Mouse (Mus musculus): ENCODE measurements around the gene Gpc4. TPM values are rescaled to one million over a fixed set of nuclear protein-coding genes. Genes with fewer than 3 reads are reported as not detected.

Gpc4 gene
- total RNA-seq, 2 experiments from 2014 or later, result 20.8 to 23.0 TPM

GRCm38 (mm10) chrX:52152961-52153360 is 12.1 kb downstream of the Gpc4 start:
- intact Hi-C loops (cut with DNase I), result no loop called here
- no peak for DNase-seq (ENCODE audit: low spot score in 2 of 2)

- intact Hi-C loops (cut with DNase I), result no loop called here
- DNase-seq (ENCODE audit: low spot score in 2 of 2), result no peak
These were observed 13.5 kb downstream of the Gpc4 start for GRCm38 (mm10) chrX:52151555-52151954.

- DNase-seq (ENCODE audit: low spot score in 2 of 2), result no peak
- intact Hi-C loops (cut with DNase I), result no loop called here
These were observed 14.0 kb downstream of the Gpc4 start for GRCm38 (mm10) chrX:52151100-52151499.

- DNase-seq (ENCODE audit: low spot score in 2 of 2), result no peak
- intact Hi-C loops (cut with DNase I), result no loop called here
These were observed 19.5 kb downstream of the Gpc4 start for GRCm38 (mm10) chrX:52145563-52145962.

- intact Hi-C loops (cut with DNase I), result no loop called here
- DNase-seq (ENCODE audit: low spot score in 2 of 2), result no peak
These were observed 20.6 kb downstream of the Gpc4 start for GRCm38 (mm10) chrX:52144491-52144890.

GRCm38 (mm10) chrX:52140316-52140715 is 24.7 kb downstream of the Gpc4 start:
- intact Hi-C loops (cut with DNase I), result no loop called here

GRCm38 (mm10) chrX:52138461-52139075 is 26.5 kb downstream of the Gpc4 start:
- no peak for DNase-seq (ENCODE audit: low spot score in 2 of 2)
- intact Hi-C loops (cut with DNase I), result no loop called here

More at GRCm38 (mm10) chrX:52140316-52140715, 24.7 kb downstream of the Gpc4 start:
- DNase-seq (ENCODE audit: low spot score in 2 of 2), result no peak

- DNase-seq (ENCODE audit: low spot score in 2 of 2), result no peak
- intact Hi-C loops (cut with DNase I), result no loop called here
These were observed 27.0 kb downstream of the Gpc4 start for GRCm38 (mm10) chrX:52138033-52138432.

- DNase-seq (ENCODE audit: low spot score in 2 of 2), result no peak
- intact Hi-C loops (cut with DNase I), result no loop called here
These were observed 28.5 kb downstream of the Gpc4 start for GRCm38 (mm10) chrX:52136525-52136924.

- intact Hi-C loops (cut with DNase I), result no loop called here
- no peak for DNase-seq (ENCODE audit: low spot score in 2 of 2)
These were observed 35.4 kb downstream of the Gpc4 start for GRCm38 (mm10) chrX:52129604-52130003.

- intact Hi-C loops (cut with DNase I), result no loop called here
- no peak for DNase-seq (ENCODE audit: low spot score in 2 of 2)
These were observed 36.3 kb downstream of the Gpc4 start for GRCm38 (mm10) chrX:52128794-52129193.

GRCm38 (mm10) chrX:52113651-52114050 is 51.4 kb downstream of the Gpc4 start:
- DNase-seq (ENCODE audit: low spot score in 2 of 2), result no peak
- intact Hi-C loops (cut with DNase I), result no loop called here

GRCm38 (mm10) chrX:52109663-52110062 is 55.4 kb downstream of the Gpc4 start:
- no peak for DNase-seq (ENCODE audit: low spot score in 2 of 2)

GRCm38 (mm10) chrX:52108966-52109365 is 56.1 kb downstream of the Gpc4 start:
- intact Hi-C loops (cut with DNase I), result no loop called here
- no peak for DNase-seq (ENCODE audit: low spot score in 2 of 2)

More at GRCm38 (mm10) chrX:52109663-52110062, 55.4 kb downstream of the Gpc4 start:
- intact Hi-C loops (cut with DNase I), result no loop called here

GRCm38 (mm10) chrX:52103771-52104170 is 61.3 kb downstream of the Gpc4 start:
- no peak for DNase-seq (ENCODE audit: low spot score in 2 of 2)
- intact Hi-C loops (cut with DNase I), result no loop called here

- intact Hi-C loops (cut with DNase I), result no loop called here
- DNase-seq (ENCODE audit: low spot score in 2 of 2), result no peak
These were observed 63.1 kb downstream of the Gpc4 start for GRCm38 (mm10) chrX:52101940-52102339.

- DNase-seq (ENCODE audit: low spot score in 2 of 2), result no peak
- intact Hi-C loops (cut with DNase I), result no loop called here
These were observed 63.6 kb downstream of the Gpc4 start for GRCm38 (mm10) chrX:52101445-52101844.

GRCm38 (mm10) chrX:52087726-52088348 is 77.2 kb downstream of the Gpc4 start:
- intact Hi-C loops (cut with DNase I), result no loop called here
- no peak for DNase-seq (ENCODE audit: low spot score in 2 of 2)

- intact Hi-C loops (cut with DNase I), result no loop called here
These were observed 78.0 kb downstream of the Gpc4 start for GRCm38 (mm10) chrX:52086885-52087573.

GRCm38 (mm10) chrX:52083557-52083956 is 81.5 kb downstream of the Gpc4 start:
- intact Hi-C loops (cut with DNase I), result no loop called here
- no peak for DNase-seq (ENCODE audit: low spot score in 2 of 2)

More at GRCm38 (mm10) chrX:52086885-52087573, 78.0 kb downstream of the Gpc4 start:
- DNase-seq (ENCODE audit: low spot score in 2 of 2), result no peak

GRCm38 (mm10) chrX:52072410-52072809 is 92.6 kb downstream of the Gpc4 start:
- intact Hi-C loops (cut with DNase I), result no loop called here
- no peak for DNase-seq (ENCODE audit: low spot score in 2 of 2)
